Comparison of ENCODE assay signal across 16 mouse cellular contexts in genomic region chr1:185834171-185834570, GRCm38 (mm10).
DNase-seq lines count a peak whose midpoint lies in the region; ATAC-seq and TF ChIP-seq lines count a peak whose summit lies in the region.
"Had no signal": no experiment of that assay in that cellular context is flagged by ENCODE, and none has a peak within 500 bp of the region (broad histone marks: within the 10 kb centered on the region; RNA-seq: fewer than 3 reads in every experiment).

No protein-coding gene starts in this region.

- H3K9ac ChIP-seq in forebrain, embryonic 11.5 days (ENCODE audit: low read length) = no peak overlapping the region
- no peak overlapping the region for H3K9ac ChIP-seq in lung, embryonic 14.5 days
- no peak overlapping the region for H3K9ac ChIP-seq in heart, embryonic 12.5 days
- H3K9ac ChIP-seq: heart, embryonic 13.5 days; liver, embryonic 14.5 days had no signal

- no peaks in the 10 kb centered on the region for H3K4me1 ChIP-seq in forebrain, embryonic 11.5 days (replicated peaks; ENCODE audit: control insufficient read depth, insufficient read depth, low read length)
- 0 out of 2 replicates have a peak, but pooled peaks cover 6% of the 10 kb centered on the region for H3K4me1 ChIP-seq in forebrain, embryonic 10.5 days
- H3K4me1 ChIP-seq in lung, embryonic 14.5 days (ENCODE audit: insufficient read depth) = peaks cover 17% of the 10 kb centered on the region
- no peaks in the 10 kb centered on the region for H3K4me1 ChIP-seq in heart, embryonic 12.5 days (replicated peaks)
- H3K4me1 ChIP-seq: heart, embryonic 13.5 days had no signal

- no peaks in the 10 kb centered on the region for H3K9me3 ChIP-seq in forebrain, embryonic 11.5 days (ENCODE audit: control insufficient read depth, low read length)
- no peaks in the 10 kb centered on the region for H3K9me3 ChIP-seq in forebrain, embryonic 10.5 days
- no peaks in the 10 kb centered on the region for H3K9me3 ChIP-seq in lung, embryonic 14.5 days (ENCODE audit: low read depth, low read length)
- H3K9me3 ChIP-seq in heart, embryonic 12.5 days (replicated peaks) = no peaks in the 10 kb centered on the region
- H3K9me3 ChIP-seq: heart, embryonic 13.5 days had no signal

- no peak for TF ChIP-seq CTCF in lung, embryonic 14.5 days (IDR thresholded peaks at IDR 0.05; ENCODE audit: low read depth)

- no peak overlapping the region for H3K4me3 ChIP-seq in forebrain, embryonic 11.5 days (ENCODE audit: low read depth, low read length)
- H3K4me3 ChIP-seq in forebrain, embryonic 10.5 days = no peak overlapping the region
- no peak overlapping the region for H3K4me3 ChIP-seq in lung, embryonic 14.5 days (ENCODE audit: low read depth, low read length)
- no peak overlapping the region for H3K4me3 ChIP-seq in heart, embryonic 12.5 days
- H3K4me3 ChIP-seq: erythroblast, embryonic 14.5 days; heart, embryonic 13.5 days; left cerebral cortex, adult 2 months had no signal

- H3K27ac ChIP-seq in forebrain, embryonic 11.5 days (ENCODE audit: low read depth, low read length) = no peak overlapping the region
- H3K27ac ChIP-seq in forebrain, embryonic 10.5 days = no peak overlapping the region
- H3K27ac ChIP-seq in lung, embryonic 14.5 days (ENCODE audit: low read depth) = no peak overlapping the region
- H3K27ac ChIP-seq in heart, embryonic 12.5 days (ENCODE audit: poor library complexity, severe bottlenecking) = no peak overlapping the region
- H3K27ac ChIP-seq: heart, embryonic 13.5 days; kidney, postnatal 0 days; left cerebral cortex, adult 2 months; liver, embryonic 14.5 days; stomach, postnatal 0 days had no signal

- H3K36me3 ChIP-seq in forebrain, embryonic 11.5 days (ENCODE audit: control insufficient read depth, insufficient read depth, low read length) = no peaks in the 10 kb centered on the region
- no peaks in the 10 kb centered on the region for H3K36me3 ChIP-seq in forebrain, embryonic 10.5 days (replicated peaks)
- no peaks in the 10 kb centered on the region for H3K36me3 ChIP-seq in lung, embryonic 14.5 days (ENCODE audit: insufficient read depth)
- H3K36me3 ChIP-seq in heart, embryonic 12.5 days = no peaks in the 10 kb centered on the region
- H3K36me3 ChIP-seq: heart, embryonic 13.5 days had no signal

- H3K4me2 ChIP-seq in forebrain, embryonic 11.5 days (ENCODE audit: low read depth, low read length, severe bottlenecking) = no peak overlapping the region
- no peak overlapping the region for H3K4me2 ChIP-seq in lung, embryonic 14.5 days
- no peak overlapping the region for H3K4me2 ChIP-seq in heart, embryonic 12.5 days
- H3K4me2 ChIP-seq: heart, embryonic 13.5 days had no signal

- DNase-seq in forebrain, embryonic 11.5 days (ENCODE audit: low spot score) = no peak
- no peak for DNase-seq in forebrain, embryonic 10.5 days (ENCODE audit: extremely low spot score, low spot score)
- peak; percentile 41 for DNase-seq in lung, embryonic 14.5 days
- DNase-seq in lung, adult 18-20 months = no peak
- peak; percentile 41 to 57 for DNase-seq in kidney, postnatal 25 days
- DNase-seq in retina, postnatal 1 day = peak; percentile 92
- no peak for DNase-seq in heart, adult 9 months (ENCODE audit: low spot score in 2 of 2)
- DNase-seq: adrenal gland, postnatal 25 days; gastrocnemius, postnatal 10 days had no signal

- no peaks in the 10 kb centered on the region for H3K27me3 ChIP-seq in forebrain, embryonic 11.5 days (ENCODE audit: control insufficient read depth, insufficient read depth, low read length)
- H3K27me3 ChIP-seq in forebrain, embryonic 10.5 days (ENCODE audit: poor library complexity, severe bottlenecking) = no peaks in the 10 kb centered on the region
- H3K27me3 ChIP-seq in lung, embryonic 14.5 days (ENCODE audit: insufficient read depth, low read length) = no peaks in the 10 kb centered on the region
- no peaks in the 10 kb centered on the region for H3K27me3 ChIP-seq in heart, embryonic 12.5 days (replicated peaks)
- H3K27me3 ChIP-seq: heart, embryonic 13.5 days had no signal

- ATAC-seq in forebrain, embryonic 11.5 days (replicated peaks; ENCODE audit: low FRiP score) = peak; percentile 59; the same call in 1 of the 2 replicates
- ATAC-seq in lung, embryonic 14.5 days (ENCODE audit: insufficient read depth) = no peak
- no peak for ATAC-seq in heart, embryonic 12.5 days (ENCODE audit: insufficient number of reproducible peaks, low FRiP score)

- 50% methylated on average over 6 of the region's 6 CpGs for whole genome bisulfite sequencing in forebrain, embryonic 11.5 days
- WGBS in forebrain, embryonic 10.5 days = 64% methylated on average over 6 of the region's 6 CpGs
- 26% methylated on average over 6 of the region's 6 CpGs for WGBS in lung, embryonic 14.5 days
- WGBS in heart, embryonic 12.5 days = 62% methylated on average over 6 of the region's 6 CpGs

Comparison
In these comparisons a context has a peak if more than half of its experiments do, and no peak if none do; other contexts are left out.
1. DNase-seq: peak in lung, embryonic 14.5 days (single experiment), kidney, postnatal 25 days (2 of 2) and retina, postnatal 1 day (single experiment); none in forebrain, embryonic 11.5 days (single experiment), forebrain, embryonic 10.5 days (single experiment), lung, adult 18-20 months (0 of 2) and heart, adult 9 months (0 of 2).